Mouse (Mus musculus): ENCODE results near the gene Med29. TPM values are rescaled to one million over a fixed set of nuclear protein-coding genes. Genes with fewer than 3 reads are reported as not detected.
A peak's percentile ranks its signal among the peaks of the same experiment; 100 is the strongest.

Med29 gene
- polyA plus RNA-seq, 1 experiment from 2014 or later = 54.5 TPM

- WGBS = 12% methylated on average over 4 of the region's 4 CpGs
- H3K27me3 ChIP-seq (ENCODE audit: control insufficient read depth, insufficient read depth, low read length) = no peaks in the 10 kb centered on the region
- H3K9me3 ChIP-seq (ENCODE audit: control insufficient read depth, low read length) = no peaks in the 10 kb centered on the region
- no peak overlapping the region for H3K27ac ChIP-seq (ENCODE audit: low read depth, low read length)
- H3K36me3 ChIP-seq (ENCODE audit: control insufficient read depth, insufficient read depth, low read length) = peaks cover 38% of the 10 kb centered on the region
- H3K4me2 ChIP-seq (replicated peaks; ENCODE audit: low read depth, low read length) = no peak overlapping the region
- no peak overlapping the region for H3K4me3 ChIP-seq (ENCODE audit: low read length)
- no peak overlapping the region for H3K9ac ChIP-seq (ENCODE audit: low read depth, low read length)
- peaks cover 20% of the 10 kb centered on the region for H3K4me1 ChIP-seq (ENCODE audit: control insufficient read depth, insufficient read depth, low read length)
- ATAC-seq (ENCODE audit: low FRiP score, low TSS enrichment) = peak; percentile 54
Measured at GRCm38 (mm10) chr7:28386462-28386861, 6.0 kb downstream of the Med29 start.

- peaks cover 38% of the 10 kb centered on the region for H3K36me3 ChIP-seq (ENCODE audit: control insufficient read depth, insufficient read depth, low read length)
- H3K9ac ChIP-seq (ENCODE audit: low read depth, low read length) = no peak overlapping the region
- H3K4me1 ChIP-seq (ENCODE audit: control insufficient read depth, insufficient read depth, low read length) = peaks cover 23% of the 10 kb centered on the region
- WGBS = 90% methylated on average over 7 of the region's 7 CpGs
- H3K27ac ChIP-seq (ENCODE audit: low read depth, low read length) = no peak overlapping the region
- ATAC-seq (ENCODE audit: low FRiP score, low TSS enrichment) = no peak
- H3K4me3 ChIP-seq (ENCODE audit: low read length) = no peak overlapping the region
- H3K27me3 ChIP-seq (ENCODE audit: control insufficient read depth, insufficient read depth, low read length) = no peaks in the 10 kb centered on the region
- no peak overlapping the region for H3K4me2 ChIP-seq (replicated peaks; ENCODE audit: low read depth, low read length)
- no peaks in the 10 kb centered on the region for H3K9me3 ChIP-seq (ENCODE audit: control insufficient read depth, low read length)
Measured at GRCm38 (mm10) chr7:28386007-28386406, 6.5 kb downstream of the Med29 start.

- Histone ChIP-seq H3K4me1 (ENCODE audit: control insufficient read depth, insufficient read depth, low read length) (peaks cover 30% of the 10 kb centered on the region), H3K27ac (ENCODE audit: low read depth, low read length) (no peak overlapping the region), H3K4me2 (replicated peaks; ENCODE audit: low read depth, low read length) (no peak overlapping the region), H3K9me3 (ENCODE audit: control insufficient read depth, low read length) (no peaks in the 10 kb centered on the region), H3K36me3 (ENCODE audit: control insufficient read depth, insufficient read depth, low read length) (peaks cover 31% of the 10 kb centered on the region), H3K9ac (ENCODE audit: low read depth, low read length) (no peak overlapping the region), H3K27me3 (ENCODE audit: control insufficient read depth, insufficient read depth, low read length) (no peaks in the 10 kb centered on the region), H3K4me3 (ENCODE audit: low read length) (no peak overlapping the region)
- no peak for ATAC-seq (ENCODE audit: low FRiP score, low TSS enrichment)
- 92% methylated on average over 9 of the region's 9 CpGs for WGBS
Measured at GRCm38 (mm10) chr7:28385196-28385595, 7.3 kb downstream of the Med29 start.

DNA sequence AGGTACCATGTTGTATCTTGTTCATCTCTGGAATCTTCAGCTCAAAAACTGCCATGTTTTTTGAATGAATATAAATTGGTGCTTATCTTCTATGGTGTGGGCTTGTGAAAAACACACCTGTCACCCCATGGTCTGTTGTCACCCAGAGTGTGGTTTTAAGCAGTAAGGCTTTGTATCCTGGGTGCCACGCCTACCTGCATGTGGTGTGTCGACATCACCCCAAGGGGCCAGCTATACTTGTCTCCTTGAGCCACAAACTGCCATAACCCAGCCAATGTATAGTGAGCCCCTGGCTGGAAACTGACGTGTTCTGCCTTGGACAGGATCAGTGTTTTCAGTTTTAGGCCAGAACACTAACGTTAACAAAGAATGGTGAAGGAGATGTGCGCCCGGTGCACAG lies 8.3 kb downstream of the Med29 start:
- Histone ChIP-seq H3K9ac (ENCODE audit: low read depth, low read length) (no peak overlapping the region), H3K27me3 (ENCODE audit: control insufficient read depth, insufficient read depth, low read length) (no peaks in the 10 kb centered on the region), H3K9me3 (ENCODE audit: control insufficient read depth, low read length) (no peaks in the 10 kb centered on the region), H3K27ac (ENCODE audit: low read depth, low read length) (no peak overlapping the region), H3K4me2 (replicated peaks; ENCODE audit: low read depth, low read length) (no peak overlapping the region), H3K4me3 (ENCODE audit: low read length) (no peak overlapping the region), H3K4me1 (ENCODE audit: control insufficient read depth, insufficient read depth, low read length) (peaks cover 34% of the 10 kb centered on the region), H3K36me3 (ENCODE audit: control insufficient read depth, insufficient read depth, low read length) (peaks cover 24% of the 10 kb centered on the region)
- no peak for ATAC-seq (ENCODE audit: low FRiP score, low TSS enrichment)
- WGBS = 83% methylated on average over 6 of the region's 6 CpGs

DNA sequence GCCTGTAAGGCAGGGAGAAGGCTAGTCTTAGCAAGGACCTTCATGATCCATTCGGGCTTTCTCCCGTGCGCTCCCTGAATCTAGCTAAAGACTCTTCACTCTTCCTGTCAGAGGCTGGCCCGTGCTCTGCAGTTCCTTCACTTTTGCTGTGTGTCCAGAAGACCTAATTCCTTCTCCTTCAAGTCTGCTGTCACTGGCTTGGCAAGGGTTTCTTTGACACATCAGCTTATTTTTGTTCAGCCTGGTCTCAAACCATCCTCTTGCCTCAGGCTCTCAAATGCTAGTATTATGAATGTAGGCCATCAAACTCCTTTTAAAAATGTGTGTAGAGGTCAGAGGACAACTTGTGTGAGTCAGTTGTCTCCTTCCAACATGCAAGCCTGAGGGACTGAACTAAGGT lies 8.9 kb downstream of the Med29 start:
- Histone ChIP-seq H3K9me3 (ENCODE audit: control insufficient read depth, low read length) (no peaks in the 10 kb centered on the region), H3K9ac (ENCODE audit: low read depth, low read length) (peak overlapping the region; percentile 13; the same call in 1 of the 2 replicates), H3K36me3 (ENCODE audit: control insufficient read depth, insufficient read depth, low read length) (peaks cover 20% of the 10 kb centered on the region), H3K4me3 (ENCODE audit: low read length) (no peak overlapping the region), H3K4me2 (replicated peaks; ENCODE audit: low read depth, low read length) (no peak overlapping the region), H3K27me3 (ENCODE audit: control insufficient read depth, insufficient read depth, low read length) (no peaks in the 10 kb centered on the region), H3K27ac (ENCODE audit: low read depth, low read length) (peak overlapping the region; percentile 99; the same call in 1 of the 2 replicates), H3K4me1 (ENCODE audit: control insufficient read depth, insufficient read depth, low read length) (peaks cover 34% of the 10 kb centered on the region)
- WGBS = 82% methylated on average over 4 of the region's 4 CpGs
- ATAC-seq (ENCODE audit: low FRiP score, low TSS enrichment) = no peak

GRCm38 (mm10) chr7:28382981-28383396 lies 9.5 kb downstream of the Med29 start:
- peak overlapping the region; percentile 13; the same call in 1 of the 2 replicates for H3K9ac ChIP-seq (ENCODE audit: low read depth, low read length)

DNA sequence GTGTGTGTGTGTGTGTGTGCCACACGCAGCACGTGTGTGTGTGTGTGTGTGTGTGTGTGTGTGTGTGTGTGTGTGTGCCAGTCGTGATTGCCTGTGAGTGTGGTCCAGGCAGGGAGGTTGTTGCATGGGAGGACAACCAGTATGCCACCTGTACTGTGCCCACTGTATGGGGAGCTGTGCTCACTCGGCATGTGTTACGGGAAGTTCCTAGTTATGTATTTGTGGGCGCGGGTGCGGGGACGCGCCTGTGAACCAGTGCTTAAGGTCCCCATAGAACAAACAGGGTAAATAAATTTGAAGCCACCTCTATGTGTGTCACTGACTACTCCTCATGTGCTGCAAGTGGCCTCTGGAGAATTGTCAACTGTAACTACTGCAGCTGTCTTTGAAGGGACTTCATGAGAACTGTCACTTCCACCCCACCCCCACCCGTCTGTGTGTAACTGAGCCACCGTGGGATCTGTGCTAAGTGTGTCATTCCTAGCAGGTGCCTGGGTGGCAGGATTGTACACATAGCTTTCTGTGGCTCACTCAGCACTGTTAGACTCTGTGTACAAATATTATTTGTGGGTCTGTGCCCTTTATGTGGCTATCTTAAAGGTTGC lies 10.1 kb downstream of the Med29 start:
- Histone ChIP-seq H3K9ac (ENCODE audit: low read depth, low read length) (peak overlapping the region; percentile 51; the same call in 1 of the 2 replicates), H3K4me3 (ENCODE audit: low read length) (peak overlapping the region; percentile 31; the same call in 1 of the 2 replicates), H3K36me3 (ENCODE audit: control insufficient read depth, insufficient read depth, low read length) (peaks cover 14% of the 10 kb centered on the region; the same call in 1 of the 2 replicates), H3K27ac (ENCODE audit: low read depth, low read length) (peak overlapping the region; percentile 99), H3K4me1 (ENCODE audit: control insufficient read depth, insufficient read depth, low read length) (peaks cover 42% of the 10 kb centered on the region), H3K27me3 (ENCODE audit: control insufficient read depth, insufficient read depth, low read length) (no peaks in the 10 kb centered on the region), H3K9me3 (ENCODE audit: control insufficient read depth, low read length) (no peaks in the 10 kb centered on the region), H3K4me2 (replicated peaks; ENCODE audit: low read depth, low read length) (peak overlapping the region; percentile 48)
- WGBS = 42% methylated on average over 11 of the region's 12 CpGs
- no peak for ATAC-seq (ENCODE audit: low FRiP score, low TSS enrichment)

More at GRCm38 (mm10) chr7:28382981-28383396, 9.5 kb downstream of the Med29 start:
- Histone ChIP-seq H3K4me1 (ENCODE audit: control insufficient read depth, insufficient read depth, low read length) (peaks cover 37% of the 10 kb centered on the region), H3K4me2 (replicated peaks; ENCODE audit: low read depth, low read length) (peak overlapping the region; percentile 48; the same call in 1 of the 2 replicates), H3K9me3 (ENCODE audit: control insufficient read depth, low read length) (no peaks in the 10 kb centered on the region), H3K36me3 (ENCODE audit: control insufficient read depth, insufficient read depth, low read length) (peaks cover 14% of the 10 kb centered on the region), H3K27me3 (ENCODE audit: control insufficient read depth, insufficient read depth, low read length) (no peaks in the 10 kb centered on the region), H3K27ac (ENCODE audit: low read depth, low read length) (peak overlapping the region; percentile 99), H3K4me3 (ENCODE audit: low read length) (no peak overlapping the region)
- no peak for ATAC-seq (ENCODE audit: low FRiP score, low TSS enrichment)
- 56% methylated on average over 11 of the region's 11 CpGs for WGBS

- peak; percentile 50 for ATAC-seq (ENCODE audit: low FRiP score, low TSS enrichment)
- 3% methylated on average over 19 of the region's 20 CpGs for WGBS
Measured at GRCm38 (mm10) chr7:28381938-28382337, 10.6 kb downstream of the Med29 start.

DNA sequence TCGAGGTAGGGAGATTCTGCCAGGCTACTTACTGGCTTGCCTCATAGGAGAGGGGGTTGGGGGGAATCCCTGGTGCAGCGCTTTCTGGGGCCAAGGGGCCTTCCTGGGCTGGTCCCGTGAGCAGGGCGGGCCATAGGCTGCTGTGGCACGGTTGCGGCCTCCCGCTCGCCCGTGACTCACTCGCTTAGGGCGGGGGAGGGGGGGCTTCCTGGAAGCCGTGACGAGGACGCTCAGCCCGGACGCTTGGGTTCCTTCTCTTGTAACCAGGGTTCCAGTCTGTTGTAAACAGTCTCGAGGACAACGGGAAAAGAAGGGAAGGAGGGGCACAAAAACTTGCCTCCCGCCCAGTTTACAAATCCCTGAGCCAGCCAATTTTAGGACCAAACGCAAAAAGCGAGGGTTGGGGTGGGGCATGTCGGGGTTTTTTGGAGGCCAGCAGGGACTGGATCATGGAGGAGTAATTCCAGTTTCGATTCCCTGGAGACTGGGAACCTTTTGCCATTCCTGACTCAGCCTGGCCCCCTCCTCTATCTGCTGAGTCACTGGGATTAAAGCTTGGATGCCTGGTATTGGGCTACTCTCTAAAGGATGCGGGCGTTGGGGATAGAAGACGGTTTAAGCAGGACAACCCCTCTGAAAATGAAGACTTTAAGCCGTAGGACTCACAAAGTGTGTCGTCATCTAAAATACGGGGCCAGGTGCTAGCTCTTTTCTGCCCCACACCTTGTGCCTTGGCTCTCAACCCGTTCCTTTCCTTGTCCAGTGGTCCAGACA lies 11.3 kb downstream of the Med29 start:
- H3K9ac ChIP-seq (ENCODE audit: low read depth, low read length) = peak overlapping the region; percentile 51; the same call in 1 of the 2 replicates
- H3K27ac ChIP-seq (ENCODE audit: low read depth, low read length) = peak overlapping the region; percentile 99
- ATAC-seq (ENCODE audit: low FRiP score, low TSS enrichment) = peak; percentile 14; the same call in 1 of the 2 replicates
- H3K9me3 ChIP-seq (ENCODE audit: control insufficient read depth, low read length) = no peaks in the 10 kb centered on the region
- peak overlapping the region; percentile 48 for H3K4me2 ChIP-seq (replicated peaks; ENCODE audit: low read depth, low read length)
- peaks cover 49% of the 10 kb centered on the region for H3K4me1 ChIP-seq (ENCODE audit: control insufficient read depth, insufficient read depth, low read length)
- WGBS = 7% methylated on average over 30 of the region's 30 CpGs
- peaks cover 13% of the 10 kb centered on the region; the same call in 1 of the 2 replicates for H3K36me3 ChIP-seq (ENCODE audit: control insufficient read depth, insufficient read depth, low read length)
- peak overlapping the region; percentile 31 for H3K4me3 ChIP-seq (ENCODE audit: low read length)
- H3K27me3 ChIP-seq (ENCODE audit: control insufficient read depth, insufficient read depth, low read length) = no peaks in the 10 kb centered on the region

More at GRCm38 (mm10) chr7:28381938-28382337, 10.6 kb downstream of the Med29 start:
- H3K4me2 ChIP-seq (replicated peaks; ENCODE audit: low read depth, low read length) = peak overlapping the region; percentile 48
- peak overlapping the region; percentile 51; the same call in 1 of the 2 replicates for H3K9ac ChIP-seq (ENCODE audit: low read depth, low read length)
- peak overlapping the region; percentile 99 for H3K27ac ChIP-seq (ENCODE audit: low read depth, low read length)
- H3K4me1 ChIP-seq (ENCODE audit: control insufficient read depth, insufficient read depth, low read length) = peaks cover 48% of the 10 kb centered on the region
- H3K36me3 ChIP-seq (ENCODE audit: control insufficient read depth, insufficient read depth, low read length) = peaks cover 15% of the 10 kb centered on the region; the same call in 1 of the 2 replicates
- H3K27me3 ChIP-seq (ENCODE audit: control insufficient read depth, insufficient read depth, low read length) = no peaks in the 10 kb centered on the region
- H3K9me3 ChIP-seq (ENCODE audit: control insufficient read depth, low read length) = no peaks in the 10 kb centered on the region
- H3K4me3 ChIP-seq (ENCODE audit: low read length) = peak overlapping the region; percentile 31

All from kidney, embryonic 14.5 days (tissue).